Mouse (Mus musculus): ENCODE results near the gene Fam178b.

DNA sequence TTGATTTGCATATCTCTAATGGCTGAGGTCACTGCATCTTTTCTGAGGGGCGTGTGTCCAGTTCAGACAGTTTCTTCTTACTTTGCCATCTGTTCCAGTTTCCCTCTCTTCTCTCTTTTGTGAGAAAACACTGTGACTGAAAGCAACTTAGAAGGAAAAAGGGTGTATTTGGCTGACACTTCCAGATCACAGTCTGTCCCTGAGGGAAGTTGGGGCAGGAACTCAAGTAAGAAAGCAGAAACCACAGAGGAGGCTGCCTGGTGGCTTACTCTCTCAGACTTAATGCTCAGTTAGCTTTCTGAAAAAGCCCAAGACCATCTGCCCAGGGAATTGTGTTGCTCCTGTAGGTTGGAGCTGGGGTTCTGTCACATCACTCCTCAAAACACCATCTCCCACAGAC, 68.4 kb downstream of the Fam178b start:
- no peak for TF ChIP-seq POLR2A (IDR thresholded peaks at IDR 0.05; ENCODE audit: borderline replicate concordance, extremely low read depth, low read depth, low read length)
- TF ChIP-seq CTCF (IDR thresholded peaks at IDR 0.05; ENCODE audit: insufficient read depth, low read length), result no peak
